Comparison of ENCODE assay signal across 24 mouse cellular contexts in genomic region chr16:70524273-70524672, GRCm38 (mm10).
"Had no signal": no experiment of that assay in that cellular context is flagged by ENCODE, and none has a peak within 500 bp of the region (broad histone marks: within the 10 kb centered on the region; RNA-seq: fewer than 3 reads in every experiment).

No protein-coding gene starts in this region.

- H3K4me2 ChIP-seq: heart, embryonic 12.5 days; hindbrain, embryonic 13.5 days; hindbrain, embryonic 15.5 days; intestine, embryonic 15.5 days; limb, embryonic 13.5 days; liver, embryonic 11.5 days; liver, embryonic 13.5 days; liver, embryonic 15.5 days had no signal

- H3K4me3 ChIP-seq: gastrocnemius, adult 2 months; heart, embryonic 10.5 days; heart, embryonic 12.5 days; hindbrain, embryonic 13.5 days; hindbrain, embryonic 15.5 days; intestine, embryonic 15.5 days; layer of hippocampus, adult 2 months; left cerebral cortex, adult 2 months; limb, embryonic 13.5 days; liver, embryonic 13.5 days; liver, embryonic 15.5 days had no signal

- H3K4me1 ChIP-seq: heart, embryonic 10.5 days; hindbrain, embryonic 13.5 days; hindbrain, embryonic 15.5 days; intestine, embryonic 15.5 days; limb, embryonic 13.5 days; liver, embryonic 13.5 days; liver, embryonic 15.5 days had no signal

- H3K27me3 ChIP-seq: heart, embryonic 12.5 days; hindbrain, embryonic 13.5 days; hindbrain, embryonic 15.5 days; intestine, embryonic 15.5 days; limb, embryonic 13.5 days; liver, embryonic 13.5 days; liver, embryonic 15.5 days had no signal

- H3K27ac ChIP-seq: gastrocnemius, adult 2 months; heart, embryonic 10.5 days; hindbrain, embryonic 13.5 days; hindbrain, embryonic 15.5 days; intestine, embryonic 15.5 days; layer of hippocampus, adult 2 months; left cerebral cortex, adult 2 months; limb, embryonic 13.5 days; liver, embryonic 13.5 days; liver, embryonic 15.5 days had no signal

- H3K9me3 ChIP-seq: heart, embryonic 10.5 days; heart, embryonic 12.5 days; hindbrain, embryonic 13.5 days; hindbrain, embryonic 15.5 days; intestine, embryonic 15.5 days; limb, embryonic 13.5 days; liver, embryonic 13.5 days; liver, embryonic 15.5 days had no signal

- ATAC-seq: inflammation-experienced regulatory T-cells, adult 6 months; intestine, embryonic 15.5 days; intestine, postnatal 0 days had no signal

- H3K36me3 ChIP-seq: heart, embryonic 10.5 days; heart, embryonic 12.5 days; hindbrain, embryonic 13.5 days; hindbrain, embryonic 15.5 days; intestine, embryonic 15.5 days; limb, embryonic 13.5 days; liver, embryonic 13.5 days; liver, embryonic 15.5 days had no signal

- H3K9ac ChIP-seq: heart, embryonic 12.5 days; hindbrain, embryonic 13.5 days; hindbrain, embryonic 15.5 days; intestine, embryonic 15.5 days; limb, embryonic 13.5 days; liver, embryonic 13.5 days; liver, embryonic 15.5 days had no signal

- DNase-seq: gastrocnemius, adult 2 months; gastrocnemius, postnatal 10 days; gastrocnemius, postnatal 36 days; heart, adult 11 months; heart, postnatal 14 days; heart, postnatal 36 days; kidney, adult 18-20 months; kidney, adult 8-10 months; kidney, postnatal 14 days; kidney, postnatal 4 days; liver; liver, embryonic 13.5 days had no signal
